Mouse (Mus musculus) intestine, embryonic 14.5 days (tissue): ENCODE results near the gene Prnd. TPM values are rescaled to one million over a fixed set of nuclear protein-coding genes. Genes with fewer than 3 reads are reported as not detected.

Source experiments
- ATAC-seq: fragments of 200-750 bp; cut with Nextera tagmentation; replicated peaks from 2 replicates; pipeline ENCODE4 v1.8.0; 2017; ENCODE audit warnings: low read depth, moderate number of reproducible peaks, moderate TSS enrichment, moderate library complexity; ENCODE audit not compliant: low FRiP score, low TSS enrichment
- DNase-seq: peaks from one replicate; pipeline ENCODE4 v3.0.0-alpha.2; 2018; ENCODE audit warnings: low spot score
- H3K27ac ChIP-seq: fragments of 300-500 bp; sonication (generic); 2 replicates; pipeline ENCODE4 v1.5.1; 2014; ENCODE audit warnings: low read depth, mild to moderate bottlenecking, control low read depth
- H3K27me3 ChIP-seq: fragments of 300-500 bp; sonication (generic); replicated peaks from 2 replicates; pipeline ENCODE4 v1.6.1; 2014; ENCODE audit warnings: low read length, control low read depth; ENCODE audit not compliant: control insufficient read depth, insufficient read depth
- H3K36me3 ChIP-seq: fragments of 300-500 bp; sonication (generic); 2 replicates; pipeline ENCODE4 v1.6.1; 2014; ENCODE audit warnings: low read length, control low read depth; ENCODE audit not compliant: control insufficient read depth, insufficient read depth
- H3K4me1 ChIP-seq: fragments of 300-500 bp; sonication (generic); replicated peaks from 2 replicates; pipeline ENCODE4 v1.6.1; 2014; ENCODE audit warnings: low read length, control low read depth, mixed read lengths; ENCODE audit not compliant: control insufficient read depth, insufficient read depth
- H3K4me2 ChIP-seq: fragments of 300-500 bp; sonication (generic); 2 replicates; pipeline ENCODE4 v1.6.1; 2014; ENCODE audit warnings: low read length
- H3K4me3 ChIP-seq: fragments of 300-500 bp; sonication (generic); 2 replicates; pipeline ENCODE4 v1.5.1; 2014; ENCODE audit warnings: low read depth, low read length, control low read depth, mixed read lengths
- H3K9ac ChIP-seq: fragments of 300-500 bp; sonication (generic); 2 replicates; pipeline ENCODE4 v1.6.1; 2014; ENCODE audit warnings: mild to moderate bottlenecking, low read length
- H3K9me3 ChIP-seq: fragments of 300-500 bp; sonication (generic); 2 replicates; pipeline ENCODE4 v1.6.1; 2016; ENCODE audit warnings: low read length, control low read depth; ENCODE audit not compliant: control insufficient read depth
- WGBS: fragments of 180-500 bp; shearing (Covaris S2); extraction: QIAGEN DNeasy Blood & Tissue Kit; methylation state at CpG from one replicate; pipeline ENCODE4 v1.1.7; 2014; 5-methylcytosine and 5-hydroxymethylcytosine counted together
- polyA plus RNA-seq: library from polyadenylated mRNA; unstranded; fragments of >200 nt; fragmentation: Nextera tagmentation; extraction: Ambion mirVana; gene quantifications from 2 replicates; pipeline ENCODE4 v1.2.1, GENCODE M21; 2014

The Prnd gene
- polyA plus RNA-seq, 1 experiment from 2014 or later: 43.0 TPM

GRCm38 (mm10) chr2:131908906-131909305 lies 41.8 kb upstream of the Prnd start:
- WGBS: 65% methylated on average over 1 of the region's 1 CpGs
- no peak overlapping the region for H3K9ac ChIP-seq
- peaks cover 8% of the 10 kb centered on the region for H3K4me1 ChIP-seq
- no peaks in the 10 kb centered on the region for H3K36me3 ChIP-seq
- H3K27ac ChIP-seq: no peak overlapping the region
- H3K4me2 ChIP-seq: no peak overlapping the region
- ATAC-seq (no peak; the same call in 1 of the 2 replicates), DNase-seq (no peak)
- H3K9me3 ChIP-seq: no peaks in the 10 kb centered on the region
- no peak overlapping the region for H3K4me3 ChIP-seq
- no peaks in the 10 kb centered on the region for H3K27me3 ChIP-seq

GRCm38 (mm10) chr2:131909683-131910572 lies 40.7 kb upstream of the Prnd start, which contains the start of the genes Prnp and Prn:
Gene Prnp, plus strand, starts transcription at chr2:131909928.
Gene Prn, plus strand, starts transcription at chr2:131909957.
- peaks cover 8% of the 10 kb centered on the region for H3K4me1 ChIP-seq
- H3K9me3 ChIP-seq: no peaks in the 10 kb centered on the region
- H3K4me3 ChIP-seq: peak within 1 kb of the TSS; percentile 56
- peak; percentile 89 for ATAC-seq
- no peaks in the 10 kb centered on the region for H3K27me3 ChIP-seq
- H3K27ac ChIP-seq: peak within 1 kb of the TSS; percentile 64; the same call in 1 of the 2 replicates
- peak within 1 kb of the TSS; percentile 52 for H3K9ac ChIP-seq
- peak within 1 kb of the TSS; percentile 64 for H3K4me2 ChIP-seq
- 5% methylated on average over 52 of the region's 52 CpGs for WGBS
- H3K36me3 ChIP-seq: no peaks in the 10 kb centered on the region
- DNase-seq: peak; percentile 95

GRCm38 (mm10) chr2:131910847-131911246 lies 39.8 kb upstream of the Prnd start:
- no peaks in the 10 kb centered on the region for H3K36me3 ChIP-seq
- peak overlapping the region; percentile 56 for H3K4me3 ChIP-seq
- H3K4me1 ChIP-seq: peaks cover 8% of the 10 kb centered on the region
- no peaks in the 10 kb centered on the region for H3K27me3 ChIP-seq
- peak overlapping the region; percentile 64 for H3K4me2 ChIP-seq
- H3K27ac ChIP-seq: no peak overlapping the region
- DNase-seq: no peak
- ATAC-seq: no peak
- 53% methylated on average over 2 of the region's 2 CpGs for WGBS
- H3K9me3 ChIP-seq: no peaks in the 10 kb centered on the region
- H3K9ac ChIP-seq: no peak overlapping the region

GRCm38 (mm10) chr2:131911341-131911740 lies 39.3 kb upstream of the Prnd start:
- no peaks in the 10 kb centered on the region for H3K27me3 ChIP-seq
- 40% methylated on average over 4 of the region's 4 CpGs for WGBS
- H3K36me3 ChIP-seq: no peaks in the 10 kb centered on the region
- peak overlapping the region; percentile 64 for H3K4me2 ChIP-seq
- no peak overlapping the region for H3K27ac ChIP-seq
- 0 out of 2 replicates have a peak overlapping the region, but pooled peaks have one; percentile 5 for H3K9ac ChIP-seq
- H3K4me3 ChIP-seq: peak overlapping the region; percentile 56; the same call in 1 of the 2 replicates
- peaks cover 8% of the 10 kb centered on the region for H3K4me1 ChIP-seq
- H3K9me3 ChIP-seq: no peaks in the 10 kb centered on the region
- no peak for ATAC-seq
- DNase-seq: no peak

GRCm38 (mm10) chr2:131912526-131913258 lies 38.0 kb upstream of the Prnd start:
- Histone ChIP-seq H3K4me1 (peaks cover 8% of the 10 kb centered on the region), H3K9me3 (no peaks in the 10 kb centered on the region), H3K27me3 (no peaks in the 10 kb centered on the region), H3K4me2 (no peak overlapping the region), H3K9ac (no peak overlapping the region), H3K4me3 (no peak overlapping the region), H3K36me3 (no peaks in the 10 kb centered on the region), H3K27ac (no peak overlapping the region)
- ATAC-seq (no peak), DNase-seq (no peak)
- 79% methylated on average over 8 of the region's 8 CpGs for WGBS

- DNase-seq: no peak
- WGBS: 63% methylated on average over 7 of the region's 7 CpGs
- Histone ChIP-seq H3K4me3 (no peak overlapping the region), H3K9me3 (no peaks in the 10 kb centered on the region), H3K9ac (no peak overlapping the region), H3K4me1 (peaks cover 7% of the 10 kb centered on the region; the same call in 1 of the 2 replicates), H3K36me3 (peaks cover 11% of the 10 kb centered on the region; the same call in 1 of the 2 replicates), H3K4me2 (no peak overlapping the region), H3K27me3 (no peaks in the 10 kb centered on the region), H3K27ac (no peak overlapping the region)
- no peak for ATAC-seq
Observed at GRCm38 (mm10) chr2:131932275-131932902, 18.3 kb upstream of the Prnd start.

GRCm38 (mm10) chr2:131933013-131933412 lies 17.6 kb upstream of the Prnd start:
- Histone ChIP-seq H3K27ac (no peak overlapping the region), H3K4me3 (no peak overlapping the region), H3K4me1 (peaks cover 7% of the 10 kb centered on the region; the same call in 1 of the 2 replicates), H3K36me3 (peaks cover 11% of the 10 kb centered on the region; the same call in 1 of the 2 replicates), H3K9ac (no peak overlapping the region), H3K4me2 (no peak overlapping the region), H3K27me3 (no peaks in the 10 kb centered on the region), H3K9me3 (no peaks in the 10 kb centered on the region)
- no peak for DNase-seq
- 22% methylated on average over 6 of the region's 6 CpGs for WGBS
- ATAC-seq: no peak

GRCm38 (mm10) chr2:131933598-131933997 lies 17.1 kb upstream of the Prnd start:
- H3K4me2 ChIP-seq: no peak overlapping the region
- no peak overlapping the region for H3K27ac ChIP-seq
- H3K27me3 ChIP-seq: no peaks in the 10 kb centered on the region
- H3K36me3 ChIP-seq: peaks cover 11% of the 10 kb centered on the region; the same call in 1 of the 2 replicates
- peaks cover 7% of the 10 kb centered on the region; the same call in 1 of the 2 replicates for H3K4me1 ChIP-seq
- no peaks in the 10 kb centered on the region for H3K9me3 ChIP-seq
- 52% methylated on average over 3 of the region's 3 CpGs for WGBS
- no peak overlapping the region for H3K9ac ChIP-seq
- H3K4me3 ChIP-seq: no peak overlapping the region
- ATAC-seq: no peak
- no peak for DNase-seq
